Mouse (Mus musculus): Measurements from ENCODE around the gene Mpl.

Mpl gene

DNA sequence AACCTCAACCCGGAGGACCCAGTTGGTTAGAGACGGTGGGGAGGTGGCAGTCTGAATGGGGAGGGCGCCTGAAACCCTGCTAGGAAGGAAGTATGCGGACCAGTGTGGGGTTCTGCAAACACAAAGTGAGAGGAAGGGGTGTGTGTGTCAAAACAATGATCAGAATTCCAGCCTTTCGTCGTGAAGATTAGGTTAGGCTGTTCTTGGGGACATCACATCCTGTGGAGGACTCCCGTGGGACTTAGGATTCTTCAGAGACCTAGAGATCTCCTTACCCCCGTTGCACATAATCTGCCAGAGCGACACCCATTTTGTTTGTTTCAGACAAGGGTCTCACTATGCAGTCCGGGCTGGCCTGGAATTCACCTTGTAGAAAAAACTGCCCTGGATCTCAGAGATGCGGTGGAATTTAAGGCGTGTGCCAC lies 19.5 kb downstream of the Mpl start:
- Histone ChIP-seq H3K27me3 (ENCODE audit: control insufficient read depth, insufficient read depth, low read length, poor library complexity, severe bottlenecking) (no peaks in the 10 kb centered on the region), H3K36me3 (ENCODE audit: control insufficient read depth, insufficient read depth, low read length, poor library complexity, severe bottlenecking) (no peaks in the 10 kb centered on the region)
- DNase-seq (ENCODE audit: low read depth, low spot score), result peak; percentile 41

DNA sequence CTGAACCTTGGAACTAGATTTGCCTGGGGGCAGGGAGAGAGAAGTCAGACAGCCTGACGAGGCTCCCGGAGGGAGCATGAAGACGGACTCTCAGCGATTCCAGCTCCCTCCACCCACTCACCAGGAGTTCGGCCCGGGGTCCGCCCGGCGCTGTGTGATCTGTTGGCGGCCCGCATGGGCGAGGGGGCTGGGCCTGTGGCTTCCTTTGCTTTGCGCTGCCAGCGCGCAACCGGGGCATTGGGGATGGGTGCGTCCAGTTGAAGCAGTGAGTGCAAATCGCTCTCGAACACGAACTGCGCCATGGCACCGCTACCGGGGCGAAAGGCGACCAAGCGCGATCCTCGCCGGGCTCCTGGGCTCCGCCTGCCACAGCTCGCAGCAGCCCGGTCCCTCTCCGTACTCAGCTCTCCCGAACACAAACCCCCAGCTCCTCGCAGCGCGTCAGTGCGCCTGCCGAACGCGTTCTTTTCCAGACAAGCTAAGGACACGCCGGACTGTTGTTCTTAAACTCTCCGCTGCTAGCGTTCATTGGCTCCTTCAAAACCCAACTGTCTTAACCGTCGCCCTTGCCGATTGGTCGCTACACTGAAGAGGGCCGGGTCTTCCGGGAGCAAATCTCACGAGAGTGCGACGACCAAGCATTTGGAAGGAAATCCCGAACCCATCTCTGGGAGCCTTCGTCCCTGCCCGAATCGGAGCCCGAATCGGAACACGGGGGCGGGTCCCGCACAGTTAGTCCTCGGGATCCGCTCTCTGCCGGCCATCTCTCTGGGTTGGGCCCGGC lies 20.3 kb downstream of the Mpl start, which contains the start of gene Cdc20:
Gene Cdc20 (minus strand): TSS at position 533 of the 784 bp plus-strand sequence.
- no peaks in the 10 kb centered on the region for H3K27me3 ChIP-seq (ENCODE audit: control insufficient read depth, insufficient read depth, low read length, poor library complexity, severe bottlenecking)
- peaks cover 3% of the 10 kb centered on the region; the same call in 1 of the 2 replicates for H3K36me3 ChIP-seq (ENCODE audit: control insufficient read depth, insufficient read depth, low read length, poor library complexity, severe bottlenecking)
- DNase-seq (ENCODE audit: low read depth, low spot score), result peak; percentile 93

DNA sequence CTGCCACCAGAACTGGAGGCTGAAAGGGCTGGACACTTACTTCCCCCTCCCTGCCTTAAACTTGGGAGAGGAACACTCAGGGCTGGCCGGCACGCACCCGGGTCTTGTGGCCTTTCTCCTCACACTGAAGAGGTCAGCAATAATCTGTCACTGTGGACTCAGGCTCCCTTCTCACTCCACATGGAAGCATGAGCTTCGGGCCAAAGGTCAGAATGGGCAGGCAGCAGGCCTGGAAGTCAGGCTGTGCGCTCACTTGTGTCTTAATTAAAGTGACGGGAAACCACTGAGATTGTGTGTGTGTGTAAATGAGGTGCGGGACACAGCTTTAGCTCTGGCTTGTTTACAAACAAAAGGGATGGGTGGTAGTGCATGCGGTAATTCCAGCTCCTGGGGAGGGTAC lies 25.0 kb downstream of the Mpl start:
- Histone ChIP-seq H3K36me3 (ENCODE audit: control insufficient read depth, insufficient read depth, low read length, poor library complexity, severe bottlenecking) (peaks cover 6% of the 10 kb centered on the region), H3K27me3 (ENCODE audit: control insufficient read depth, insufficient read depth, low read length, poor library complexity, severe bottlenecking) (no peaks in the 10 kb centered on the region)
- DNase-seq (ENCODE audit: low read depth, low spot score), result no peak

DNA sequence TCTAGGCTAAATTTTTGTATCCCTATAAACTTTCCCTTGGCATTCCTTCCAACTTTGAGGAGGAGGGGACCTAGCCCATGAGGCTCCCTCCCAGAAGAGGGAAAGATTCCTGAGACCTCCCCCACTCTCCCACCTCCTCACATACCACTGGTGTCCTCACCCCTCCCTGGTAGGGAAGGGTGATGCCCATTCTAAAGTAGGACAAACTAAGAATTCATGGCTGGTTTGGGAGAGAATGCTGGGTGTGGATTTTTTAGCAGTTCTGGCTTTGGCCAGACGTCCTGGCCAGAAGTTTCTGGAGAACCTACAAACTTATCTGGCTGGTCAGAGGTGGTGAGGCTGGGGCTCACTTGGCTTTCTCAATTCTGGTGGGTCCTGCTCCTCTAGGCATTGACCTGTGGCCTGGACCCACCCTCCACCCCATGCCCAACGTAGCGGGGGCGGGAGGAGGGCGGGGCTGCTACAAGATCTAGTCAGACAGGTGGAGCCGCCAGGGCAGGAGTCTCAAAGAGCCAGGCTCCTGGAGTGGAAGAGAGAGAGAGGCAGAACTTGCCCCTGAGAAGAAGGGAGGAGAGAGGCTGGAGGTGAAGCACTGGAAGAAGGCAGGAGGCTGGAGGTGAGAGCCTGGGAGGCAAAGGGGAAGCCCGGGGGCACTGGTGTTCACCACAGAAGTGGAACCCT lies 28.0 kb downstream of the Mpl start:
- no peaks in the 10 kb centered on the region for H3K27me3 ChIP-seq (ENCODE audit: control insufficient read depth, insufficient read depth, low read length, poor library complexity, severe bottlenecking)
- DNase-seq (ENCODE audit: low read depth, low spot score), result no peak
- peaks cover 6% of the 10 kb centered on the region for H3K36me3 ChIP-seq (ENCODE audit: control insufficient read depth, insufficient read depth, low read length, poor library complexity, severe bottlenecking)

DNA sequence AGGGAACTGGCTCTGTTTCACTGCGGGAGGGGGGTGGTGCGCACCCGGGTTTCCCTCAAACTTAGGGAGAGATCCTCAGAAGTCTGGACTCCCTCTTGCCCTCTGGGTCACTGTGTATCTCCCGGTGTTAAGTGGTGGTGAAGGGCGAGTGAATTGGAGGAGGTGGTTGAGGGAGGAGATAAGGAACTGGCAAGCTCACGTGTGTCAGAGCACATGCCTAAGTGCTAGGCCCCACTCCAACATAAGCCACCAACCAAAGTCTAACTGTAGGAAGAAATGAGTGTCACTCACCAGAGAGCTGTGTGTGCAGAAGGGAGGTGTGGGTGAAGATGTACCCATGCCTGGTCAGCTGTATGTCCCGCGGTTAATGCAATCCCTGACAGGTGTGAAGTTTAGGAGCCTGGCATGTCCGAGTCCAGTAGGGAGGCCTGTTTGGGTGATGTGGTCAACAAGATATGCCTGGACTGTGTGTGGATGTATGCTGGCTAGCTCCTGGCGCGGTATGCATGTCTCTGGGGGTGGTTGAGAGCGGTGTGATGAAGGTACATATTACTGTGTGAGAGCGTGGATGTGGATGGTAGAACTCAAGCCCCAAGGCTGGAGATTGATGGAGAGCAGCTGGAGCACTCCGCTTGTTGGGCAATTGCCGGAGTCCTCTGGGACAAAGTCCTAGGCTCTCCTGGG lies 28.6 kb downstream of the Mpl start:
- Histone ChIP-seq H3K27me3 (ENCODE audit: control insufficient read depth, insufficient read depth, low read length, poor library complexity, severe bottlenecking) (no peaks in the 10 kb centered on the region), H3K36me3 (ENCODE audit: control insufficient read depth, insufficient read depth, low read length, poor library complexity, severe bottlenecking) (peaks cover 6% of the 10 kb centered on the region)
- DNase-seq (ENCODE audit: low read depth, low spot score), result peak; percentile 29

DNA sequence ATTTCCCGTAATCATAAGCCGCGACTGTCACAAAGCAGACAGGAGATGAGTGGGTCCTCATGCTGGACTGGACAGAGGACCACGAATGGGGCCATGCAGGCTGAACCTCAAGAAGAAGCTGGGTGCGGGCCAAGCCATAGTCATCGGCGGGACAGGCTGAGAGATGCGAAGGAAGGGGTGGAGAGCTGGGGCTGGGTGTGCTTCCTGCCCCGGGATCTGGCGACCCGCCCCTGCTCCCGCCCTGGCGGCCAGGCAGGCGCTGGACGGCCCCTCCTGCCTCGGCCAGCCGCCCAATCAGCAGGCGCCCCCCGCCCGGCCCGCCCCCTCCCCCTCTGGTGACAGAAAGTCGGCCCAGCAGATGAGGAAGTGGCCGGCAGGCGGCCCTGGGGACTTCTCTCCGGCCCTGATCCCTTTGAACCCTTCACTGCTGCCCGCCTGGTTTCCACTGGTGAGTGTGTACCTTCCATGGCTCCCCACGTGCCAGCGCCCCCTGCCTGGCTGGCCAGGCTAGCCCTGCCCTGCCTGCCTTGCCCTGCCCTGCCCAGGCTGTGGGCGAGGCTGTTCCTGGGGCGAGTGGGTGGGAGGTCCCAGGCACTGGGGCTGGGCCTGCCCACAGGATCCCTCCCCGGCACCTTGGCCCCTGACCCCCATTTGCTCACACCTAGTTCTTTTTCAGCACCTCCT lies 29.4 kb downstream of the Mpl start, which contains the start of gene Elovl1:
Gene Elovl1 (plus strand): TSS at position 326 of the 684 bp plus-strand sequence.
- peaks cover 6% of the 10 kb centered on the region for H3K36me3 ChIP-seq (ENCODE audit: control insufficient read depth, insufficient read depth, low read length, poor library complexity, severe bottlenecking)
- DNase-seq (ENCODE audit: low read depth, low spot score), result peak; percentile 85
- H3K27me3 ChIP-seq (ENCODE audit: control insufficient read depth, insufficient read depth, low read length, poor library complexity, severe bottlenecking), result no peaks in the 10 kb centered on the region

DNA sequence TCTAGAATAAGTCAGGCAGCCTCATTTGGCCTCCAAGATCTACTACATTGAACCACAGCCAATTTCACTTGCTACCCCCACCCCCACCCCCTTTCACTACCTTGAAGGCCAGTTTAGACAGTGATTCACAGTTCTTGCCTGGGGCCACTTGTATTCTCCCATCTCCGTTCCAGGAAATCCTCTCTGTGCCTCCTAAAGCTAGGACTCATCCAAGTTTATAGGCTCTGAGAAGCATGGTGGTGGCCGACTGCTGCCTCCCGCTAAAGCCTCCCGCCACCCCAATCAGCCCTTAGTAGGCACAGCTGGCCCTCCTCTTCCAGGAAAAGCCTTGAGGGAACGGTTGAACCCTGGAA lies 29.9 kb downstream of the Mpl start:
- Histone ChIP-seq H3K27me3 (ENCODE audit: control insufficient read depth, insufficient read depth, low read length, poor library complexity, severe bottlenecking) (no peaks in the 10 kb centered on the region), H3K36me3 (ENCODE audit: control insufficient read depth, insufficient read depth, low read length, poor library complexity, severe bottlenecking) (peaks cover 6% of the 10 kb centered on the region)
- DNase-seq (ENCODE audit: low read depth, low spot score), result no peak

DNA sequence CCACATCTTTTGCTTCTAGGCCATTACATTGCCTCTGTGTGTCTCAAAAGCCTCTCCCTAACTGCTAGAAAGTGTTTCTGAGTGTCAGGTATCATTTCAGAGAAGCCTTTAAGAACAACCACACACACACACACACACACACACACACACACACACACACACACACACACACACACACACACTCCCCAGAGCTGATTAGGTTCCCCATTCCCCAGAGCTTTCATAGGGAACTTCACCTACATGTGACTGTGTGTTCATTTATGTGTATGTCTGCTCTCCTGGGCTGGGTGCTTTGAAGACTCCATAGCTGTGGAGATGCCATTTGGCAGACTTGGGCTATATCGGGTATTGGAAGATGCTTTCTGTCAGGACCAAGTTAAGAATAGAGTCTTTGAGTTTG lies 31.9 kb downstream of the Mpl start:
- Histone ChIP-seq H3K27me3 (ENCODE audit: control insufficient read depth, insufficient read depth, low read length, poor library complexity, severe bottlenecking) (no peaks in the 10 kb centered on the region), H3K36me3 (ENCODE audit: control insufficient read depth, insufficient read depth, low read length, poor library complexity, severe bottlenecking) (peaks cover 5% of the 10 kb centered on the region; the same call in 1 of the 2 replicates)
- peak; percentile 27 for DNase-seq (ENCODE audit: low read depth, low spot score)

DNA sequence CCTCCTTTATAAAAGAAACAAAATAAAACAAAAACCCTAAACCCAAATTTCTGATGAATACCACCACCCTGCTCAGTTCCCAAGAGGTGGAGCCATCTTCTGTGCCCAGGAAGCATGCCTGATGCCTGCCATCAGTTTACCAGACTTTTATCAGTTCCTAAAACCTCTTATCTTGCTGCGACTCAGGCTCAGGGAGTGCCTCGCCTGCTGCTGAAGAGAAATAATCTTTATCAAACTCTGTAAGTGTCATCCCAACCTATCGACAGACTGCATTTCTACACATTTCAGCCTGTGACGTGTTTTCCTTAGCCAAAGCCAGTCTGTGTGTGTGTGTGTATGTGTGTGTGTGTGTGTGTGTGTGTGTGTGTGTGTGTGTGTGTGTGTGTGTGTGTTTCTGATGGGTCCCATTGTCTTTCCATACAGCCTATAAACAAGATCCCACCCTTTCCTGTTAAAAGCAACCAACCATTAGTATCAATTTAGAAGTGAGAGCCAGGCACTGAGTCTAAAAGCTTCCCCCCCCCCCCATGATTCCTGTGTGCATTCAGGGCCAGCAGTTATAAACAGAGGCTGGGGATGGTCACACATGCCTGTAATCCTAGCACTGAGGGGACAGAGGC lies 32.7 kb downstream of the Mpl start:
- H3K36me3 ChIP-seq (ENCODE audit: control insufficient read depth, insufficient read depth, low read length, poor library complexity, severe bottlenecking), result peaks cover 5% of the 10 kb centered on the region; the same call in 1 of the 2 replicates
- no peak for DNase-seq (ENCODE audit: low read depth, low spot score)
- no peaks in the 10 kb centered on the region for H3K27me3 ChIP-seq (ENCODE audit: control insufficient read depth, insufficient read depth, low read length, poor library complexity, severe bottlenecking)

DNA sequence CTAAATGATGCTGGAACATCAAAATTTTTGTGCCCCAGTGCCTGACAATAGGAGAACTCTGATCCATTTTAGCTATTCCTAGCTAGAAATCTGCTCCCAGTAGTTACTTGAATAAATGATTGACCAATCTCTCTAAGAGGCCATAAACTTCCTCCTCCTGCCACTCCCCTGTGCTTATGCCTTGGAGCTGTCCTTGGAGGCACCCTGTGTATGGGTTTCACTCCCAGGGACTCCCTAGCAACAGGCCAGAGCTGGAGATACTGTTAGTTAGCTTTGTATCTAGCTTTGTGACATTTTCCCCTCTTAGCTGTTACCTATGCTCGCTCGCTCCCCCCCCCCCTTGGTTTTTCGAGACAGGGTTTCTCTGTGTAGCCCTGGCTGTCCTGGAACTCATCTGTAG lies 35.9 kb downstream of the Mpl start:
- DNase-seq (ENCODE audit: low read depth, low spot score), result no peak
- Histone ChIP-seq H3K36me3 (ENCODE audit: control insufficient read depth, insufficient read depth, low read length, poor library complexity, severe bottlenecking) (peaks cover 5% of the 10 kb centered on the region), H3K27me3 (ENCODE audit: control insufficient read depth, insufficient read depth, low read length, poor library complexity, severe bottlenecking) (no peaks in the 10 kb centered on the region)

DNA sequence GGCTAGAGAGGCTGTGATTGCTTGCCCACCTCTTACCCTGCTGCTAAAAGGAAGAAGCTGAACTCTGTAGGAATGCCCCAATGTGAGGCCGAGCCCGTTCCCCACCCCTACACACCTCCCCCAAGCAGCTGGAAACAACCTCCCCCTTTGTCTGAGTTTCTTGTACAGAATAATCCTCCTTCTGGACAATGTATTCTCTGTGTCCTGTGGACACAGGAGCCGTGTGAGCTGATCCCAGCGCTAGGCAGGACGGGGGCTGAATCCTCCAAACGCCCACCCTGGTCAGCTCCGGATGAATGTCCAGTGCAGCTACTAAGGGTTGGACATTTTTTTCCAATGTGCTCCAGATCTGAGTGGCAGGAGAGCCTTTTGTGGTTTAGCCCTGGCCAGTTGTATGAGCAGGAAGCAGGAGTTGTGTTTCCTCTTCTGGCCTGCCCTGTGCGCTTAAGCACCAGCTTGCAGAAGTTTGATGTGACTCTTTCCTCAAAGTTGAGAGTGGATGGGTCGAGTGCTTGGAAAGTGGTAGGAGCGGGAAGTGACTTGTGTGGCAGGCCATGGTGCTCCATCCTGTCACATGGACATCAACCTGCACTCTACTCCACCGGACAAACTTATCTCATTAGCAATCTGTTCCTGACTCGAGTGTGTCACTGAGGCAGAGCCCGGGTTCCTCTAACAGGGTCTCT lies 40.1 kb downstream of the Mpl start:
- Histone ChIP-seq H3K27me3 (ENCODE audit: control insufficient read depth, insufficient read depth, low read length, poor library complexity, severe bottlenecking) (no peaks in the 10 kb centered on the region), H3K36me3 (ENCODE audit: control insufficient read depth, insufficient read depth, low read length, poor library complexity, severe bottlenecking) (peaks cover 12% of the 10 kb centered on the region)
- no peak for DNase-seq (ENCODE audit: low read depth, low spot score)

DNA sequence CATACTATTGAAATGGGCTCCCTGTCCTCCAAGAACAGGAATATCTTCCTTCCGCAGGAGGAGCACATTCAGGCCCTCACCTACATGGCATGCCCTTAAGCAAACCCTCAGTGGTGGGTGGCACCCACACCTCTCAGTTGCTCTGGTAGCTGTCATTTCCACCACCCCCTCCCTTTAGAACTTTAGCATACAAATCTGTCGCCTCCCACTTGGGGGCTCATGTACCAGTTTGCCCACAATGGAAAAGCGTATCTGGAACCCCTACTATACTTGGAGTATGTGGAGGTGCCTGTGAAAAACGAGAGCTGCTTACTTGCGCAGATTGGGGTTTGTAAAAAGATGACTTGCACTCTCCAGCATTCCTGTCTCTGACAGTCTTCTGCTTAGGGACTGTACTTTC lies 41.0 kb downstream of the Mpl start:
- Histone ChIP-seq H3K36me3 (ENCODE audit: control insufficient read depth, insufficient read depth, low read length, poor library complexity, severe bottlenecking) (peaks cover 8% of the 10 kb centered on the region), H3K27me3 (ENCODE audit: control insufficient read depth, insufficient read depth, low read length, poor library complexity, severe bottlenecking) (no peaks in the 10 kb centered on the region)
- no peak for DNase-seq (ENCODE audit: low read depth, low spot score)

DNA sequence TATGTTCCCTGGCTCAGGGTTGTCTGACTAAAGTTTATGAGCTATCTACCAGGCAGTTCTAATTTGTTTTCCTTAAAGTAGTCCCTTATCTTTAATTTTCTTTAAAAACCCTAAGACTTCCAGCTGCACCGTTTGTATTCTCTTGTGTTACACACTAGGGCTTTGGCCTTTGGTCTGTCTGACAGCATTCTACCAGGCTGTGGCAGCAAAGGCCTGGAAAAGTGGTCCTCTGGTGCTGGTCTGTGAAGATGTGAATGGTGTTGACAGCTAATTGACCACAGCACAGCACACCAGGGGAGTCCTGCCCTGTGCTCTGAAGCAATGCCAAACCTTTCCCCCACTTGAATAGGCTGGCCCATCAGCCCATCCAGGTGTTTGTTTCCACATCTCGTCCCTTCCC lies 41.5 kb downstream of the Mpl start:
- Histone ChIP-seq H3K36me3 (ENCODE audit: control insufficient read depth, insufficient read depth, low read length, poor library complexity, severe bottlenecking) (peaks cover 8% of the 10 kb centered on the region), H3K27me3 (ENCODE audit: control insufficient read depth, insufficient read depth, low read length, poor library complexity, severe bottlenecking) (no peaks in the 10 kb centered on the region)
- no peak for DNase-seq (ENCODE audit: low read depth, low spot score)

DNA sequence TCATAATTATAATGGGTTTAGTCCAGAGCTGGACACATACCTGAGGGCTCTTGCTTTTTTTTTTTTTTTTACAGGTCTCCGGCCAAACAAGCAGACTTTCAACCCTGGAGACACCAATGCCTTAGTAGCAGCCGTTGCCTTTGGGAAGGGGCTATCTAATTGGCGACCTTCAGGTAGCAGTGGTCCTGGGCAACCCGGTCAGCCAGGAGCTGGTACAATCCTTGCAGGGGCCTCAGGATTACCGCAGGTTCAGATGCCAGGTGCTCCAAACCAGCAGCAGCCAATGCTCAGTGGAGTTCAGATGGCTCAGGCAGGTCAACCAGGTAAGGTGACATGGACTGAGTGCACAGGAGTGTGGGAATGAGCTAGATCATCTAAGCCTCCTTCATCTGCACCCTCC lies 43.8 kb downstream of the Mpl start:
- DNase-seq (ENCODE audit: low read depth, low spot score), result no peak
- Histone ChIP-seq H3K36me3 (ENCODE audit: control insufficient read depth, insufficient read depth, low read length, poor library complexity, severe bottlenecking) (peaks cover 8% of the 10 kb centered on the region), H3K27me3 (ENCODE audit: control insufficient read depth, insufficient read depth, low read length, poor library complexity, severe bottlenecking) (no peaks in the 10 kb centered on the region)

Measured in splenic B cell, adult 2 months (primary cell).